Mouse (Mus musculus) MEL (cell line): ENCODE results near the gene Plcb4. TPM values are rescaled to one million over a fixed set of nuclear protein-coding genes. Genes with fewer than 3 reads are reported as not detected.

ENCODE experiments used
- DNase-seq: peaks from one replicate; pipeline ENCODE4 v3.0.0; 2011; ENCODE audit warnings: low read depth, low spot score
- H3K27ac ChIP-seq: 2 replicates; pipeline ENCODE4 v1.5.1; 2012; ENCODE audit warnings: low read depth, mild to moderate bottlenecking, control low read depth, low read length, moderate library complexity; ENCODE audit not compliant: control insufficient read depth
- H3K27me3 ChIP-seq, 2 experiments: fragments of 150-350 bp in 1 of 2; sonication (generic) in 1 of 2; 2 replicates each; pipeline ENCODE4 v1.6.1; 2012; ENCODE audit warnings: low read length in 2 of 2, mild to moderate bottlenecking in 2 of 2, improper control_type of control experiment in 1 of 2, moderate library complexity in 1 of 2; ENCODE audit not compliant: insufficient read depth in 2 of 2, control insufficient read depth in 1 of 2
- H3K36me3 ChIP-seq, 2 experiments: 2 replicates each; pipeline ENCODE4 v1.6.1; 2012 to 2014; ENCODE audit warnings: low read length in 2 of 2, improper control_type of control experiment in 1 of 2, inconsistent platforms in 1 of 2, mild to moderate bottlenecking in 1 of 2; ENCODE audit not compliant: insufficient read depth in 2 of 2, control insufficient read depth in 1 of 2
- H3K4me1 ChIP-seq, 2 experiments: fragments of 150-350 bp in 1 of 2; sonication (generic) in 1 of 2; 2 replicates each; pipeline ENCODE4 v1.6.1; 2012; ENCODE audit warnings: low read length in 2 of 2, improper control_type of control experiment in 1 of 2, mild to moderate bottlenecking in 1 of 2; ENCODE audit not compliant: insufficient read depth in 2 of 2, control insufficient read depth in 1 of 2
- H3K4me3 ChIP-seq, 2 experiments: fragments of 150-350 bp in 1 of 2; sonication (generic) in 1 of 2; 2 replicates each; pipeline ENCODE4 v1.5.1; 2012; ENCODE audit warnings: low read depth in 2 of 2, low read length in 2 of 2, mild to moderate bottlenecking in 2 of 2, moderate library complexity in 2 of 2, control low read depth in 1 of 2, improper control_type of control experiment in 1 of 2; ENCODE audit not compliant: control insufficient read depth in 1 of 2, insufficient read depth in 1 of 2
- H3K79me2 ChIP-seq: 2 replicates; pipeline ENCODE4 v1.6.1; 2012; ENCODE audit warnings: mild to moderate bottlenecking, low read length, moderate library complexity; ENCODE audit not compliant: control insufficient read depth, poor library complexity, insufficient read depth
- H3K9ac ChIP-seq: 2 replicates; pipeline ENCODE4 v1.6.1; 2012; ENCODE audit warnings: low read depth, mild to moderate bottlenecking, control low read depth, low read length, moderate library complexity; ENCODE audit not compliant: control insufficient read depth, poor library complexity, severe bottlenecking
- H3K9me3 ChIP-seq: fragments of 150-350 bp; sonication (generic); replicated peaks from 2 replicates; pipeline ENCODE4 v1.6.1; 2012; ENCODE audit warnings: mild to moderate bottlenecking, low read length, improper control_type of control experiment, moderate library complexity; ENCODE audit not compliant: insufficient read depth
- CHD2 ChIP-seq: IDR thresholded peaks from 2 replicates; pipeline ENCODE4 v1.6.1; 2011; ENCODE audit warnings: low read length, improper control_type of control experiment
- EP300 ChIP-seq, 2 experiments: IDR thresholded peaks; 2 replicates each; pipeline ENCODE4 v1.6.1; 2011; ENCODE audit warnings: improper control_type of control experiment in 2 of 2, low read length in 2 of 2, low read depth in 1 of 2, mild to moderate bottlenecking in 1 of 2
- GABPA ChIP-seq: IDR thresholded peaks from 2 replicates; pipeline ENCODE4 v1.6.1; 2012; ENCODE audit warnings: low read depth, mild to moderate bottlenecking, inconsistent platforms, low read length, improper control_type of control experiment, moderate library complexity
- HCFC1 ChIP-seq: IDR thresholded peaks from 2 replicates; pipeline ENCODE4 v1.6.1; 2012; ENCODE audit warnings: low read depth, mild to moderate bottlenecking, inconsistent platforms, low read length, improper control_type of control experiment, moderate library complexity
- JUND ChIP-seq: IDR thresholded peaks from 2 replicates; pipeline ENCODE4 v1.6.1; 2011; ENCODE audit warnings: low read depth, mild to moderate bottlenecking, improper control_type of control experiment, low read length
- MAFK ChIP-seq: IDR thresholded peaks from 2 replicates; pipeline ENCODE4 v1.6.1; 2011; ENCODE audit warnings: low read depth, mild to moderate bottlenecking, low read length, improper control_type of control experiment, borderline replicate concordance
- MAX ChIP-seq: IDR thresholded peaks from 2 replicates; pipeline ENCODE4 v1.6.1; 2011; ENCODE audit warnings: low read length, improper control_type of control experiment
- MAZ ChIP-seq: IDR thresholded peaks from 2 replicates; pipeline ENCODE4 v1.6.1; 2012; ENCODE audit warnings: low read depth, mild to moderate bottlenecking, inconsistent platforms, low read length, improper control_type of control experiment
- NRF1 ChIP-seq: IDR thresholded peaks from 2 replicates; pipeline ENCODE4 v1.6.1; 2014; ENCODE audit warnings: low read depth, mild to moderate bottlenecking, inconsistent platforms, low read length, improper control_type of control experiment, moderate library complexity; ENCODE audit not compliant: poor library complexity, insufficient read depth, severe bottlenecking
- POLR2AphosphoS2 ChIP-seq: IDR thresholded peaks from 2 replicates; pipeline ENCODE4 v1.6.1; 2011; ENCODE audit warnings: low read length, improper control_type of control experiment
- POLR2AphosphoS5 ChIP-seq: IDR thresholded peaks from 2 replicates; pipeline ENCODE4 v1.6.1; 2012; ENCODE audit warnings: low read depth, borderline replicate concordance, mild to moderate bottlenecking, inconsistent platforms, low read length, moderate library complexity, mixed read lengths
- RCOR1 ChIP-seq: IDR thresholded peaks from 2 replicates; pipeline ENCODE4 v1.6.1; 2012; ENCODE audit warnings: low read depth, mild to moderate bottlenecking, inconsistent platforms, low read length, improper control_type of control experiment
- SMC3 ChIP-seq: IDR thresholded peaks from 2 replicates; pipeline ENCODE4 v1.6.1; 2011; ENCODE audit warnings: low read depth, low read length, improper control_type of control experiment
- TAL1 ChIP-seq: IDR thresholded peaks from 2 replicates; pipeline ENCODE4 v1.6.1; 2012; ENCODE audit warnings: mild to moderate bottlenecking, inconsistent platforms, low read length, moderate library complexity, mixed read lengths
- TBP ChIP-seq: IDR thresholded peaks from 2 replicates; pipeline ENCODE4 v1.8.0; 2011; ENCODE audit warnings: low read depth, low read length, improper control_type of control experiment
- UBTF ChIP-seq: IDR thresholded peaks from 2 replicates; pipeline ENCODE4 v1.6.1; 2012; ENCODE audit warnings: low read depth, mild to moderate bottlenecking, inconsistent platforms, low read length, improper control_type of control experiment, moderate library complexity, borderline replicate concordance; ENCODE audit not compliant: insufficient read depth
- ZC3H11A ChIP-seq: IDR thresholded peaks from 2 replicates; pipeline ENCODE4 v1.6.1; 2012; ENCODE audit warnings: low read depth, mild to moderate bottlenecking, inconsistent platforms, low read length, improper control_type of control experiment
- ZKSCAN1 ChIP-seq: IDR thresholded peaks from 2 replicates; pipeline ENCODE4 v1.6.1; 2012; ENCODE audit warnings: low read depth, mild to moderate bottlenecking, inconsistent platforms, low read length, improper control_type of control experiment, moderate library complexity
- polyA plus RNA-seq, 2 experiments: library from polyadenylated mRNA; stranded (reverse) in 1 of 2; unstranded in 1 of 2; fragments of >175 nt in 1 of 2; fragments of >200 nt in 1 of 2; gene quantifications; 2 replicates each; pipeline versions ENCODE4 v1.2.1 to v1.2.4; 2012; ENCODE audit warnings: low replicate concordance in 2 of 2, low read depth in 1 of 2; ENCODE audit not compliant: insufficient read length in 2 of 2, insufficient read depth in 1 of 2, missing spikeins in 1 of 2
- total RNA-seq: library from RNA; depleted of rRNA; stranded (reverse); fragments of 300-350 nt; gene quantifications from 2 replicates; pipeline ENCODE4 v1.2.3, GENCODE M21; 2012

Gene Plcb4
- total and polyA plus RNA-seq, 3 experiments: not detected

DNA sequence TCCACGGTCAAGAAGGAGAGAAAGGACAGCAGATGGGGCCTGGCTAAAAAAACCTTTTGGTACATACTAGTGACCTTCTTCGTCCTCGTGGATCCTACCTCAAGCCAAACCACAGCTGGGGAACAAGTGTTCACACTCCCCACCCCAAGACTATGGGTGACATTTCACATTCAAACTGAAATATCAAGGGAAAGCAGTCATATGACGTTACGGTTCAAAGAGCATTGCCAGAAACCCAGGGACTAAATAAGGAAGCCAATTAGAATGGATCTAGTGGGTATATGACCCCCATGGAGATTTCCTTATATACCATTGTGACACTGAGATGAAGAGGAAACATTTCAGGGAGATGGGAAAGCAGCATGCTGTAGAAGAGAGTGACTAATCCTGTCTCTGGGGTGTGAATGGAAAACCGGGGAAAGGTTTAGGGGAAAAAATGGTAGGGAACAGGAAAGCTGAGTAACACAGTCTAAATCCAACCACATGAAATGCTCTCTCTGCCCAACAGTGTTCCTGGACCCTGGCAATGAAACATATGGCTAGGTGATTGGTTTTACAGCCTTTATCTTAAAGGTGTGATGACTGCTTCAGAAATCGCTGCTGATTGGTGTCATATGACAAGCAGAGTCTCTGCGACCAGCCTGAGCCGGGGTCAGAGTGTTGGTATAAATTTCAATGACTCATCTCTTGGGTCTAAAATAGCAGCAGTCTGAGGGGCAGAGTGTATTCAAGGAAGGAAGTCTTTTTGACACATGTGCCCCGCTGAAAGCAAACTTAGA, 114.6 kb downstream of the Plcb4 start:
- no peak for DNase-seq
- no peak for TF ChIP-seq CHD2
- TF ChIP-seq POLR2AphosphoS5: no peak
- TF ChIP-seq TAL1: no peak
- TF ChIP-seq TBP: no peak
- no peak for TF ChIP-seq JUND
- TF ChIP-seq NRF1: no peak
- no peak for TF ChIP-seq SMC3
- TF ChIP-seq EP300 (IDR thresholded peaks at IDR 0.05; ENCODE audit: low read depth in 1 of 2, low read length in 2 of 2): no peak
- no peak for TF ChIP-seq MAZ
- no peak for TF ChIP-seq MAX
- no peak for TF ChIP-seq POLR2AphosphoS2
- no peak for TF ChIP-seq ZC3H11A
- TF ChIP-seq UBTF: no peak
- no peak for TF ChIP-seq HCFC1
- TF ChIP-seq MAFK: no peak
- TF ChIP-seq RCOR1: no peak
- TF ChIP-seq GABPA: no peak
- TF ChIP-seq, all 39 proteins: peak for 0
- H3K4me1 ChIP-seq: no peaks in the 10 kb centered on the region
- H3K36me3 ChIP-seq: no peaks in the 10 kb centered on the region
- H3K9ac ChIP-seq: no peak overlapping the region
- no peak overlapping the region for H3K27ac ChIP-seq
- no peaks in the 10 kb centered on the region for H3K27me3 ChIP-seq
- H3K79me2 ChIP-seq: no peaks in the 10 kb centered on the region
- no peak overlapping the region for H3K4me3 ChIP-seq
- no peaks in the 10 kb centered on the region for H3K9me3 ChIP-seq

DNA sequence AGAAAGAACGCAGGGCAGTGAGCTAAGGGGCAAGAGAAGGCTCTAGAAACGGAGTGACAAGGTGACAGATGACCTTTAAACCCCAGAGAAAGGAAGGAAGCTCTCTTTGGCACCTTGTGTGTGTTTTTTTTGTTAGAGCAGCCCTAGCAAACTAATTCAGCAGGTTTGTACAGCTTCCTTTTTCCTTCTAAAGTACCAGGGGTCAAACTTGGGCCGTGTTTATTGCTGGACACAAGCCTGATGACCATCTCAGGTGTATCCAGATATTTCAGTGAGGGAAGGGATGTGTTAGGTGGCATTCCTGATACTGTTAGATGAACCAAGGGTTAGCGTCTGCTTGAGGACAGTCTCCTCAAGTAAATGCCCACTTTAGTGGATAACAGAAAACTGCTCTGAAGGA, 116.2 kb downstream of the Plcb4 start:
- Histone ChIP-seq H3K79me2 (no peaks in the 10 kb centered on the region), H3K9ac (no peak overlapping the region), H3K36me3 (no peaks in the 10 kb centered on the region), H3K4me1 (no peaks in the 10 kb centered on the region), H3K9me3 (no peaks in the 10 kb centered on the region), H3K4me3 (no peak overlapping the region), H3K27ac (no peak overlapping the region), H3K27me3 (no peaks in the 10 kb centered on the region)
- DNase-seq: no peak
- TF ChIP-seq SMC3 (no peak), ZKSCAN1 (no peak)
